Mouse (Mus musculus): ENCODE measurements around the gene Shisal1. TPM values are rescaled to one million over a fixed set of nuclear protein-coding genes. Genes with fewer than 3 reads are reported as not detected.
A peak's percentile ranks its signal among the peaks of the same experiment; 100 is the strongest.

Shisal1 gene
- polyA plus RNA-seq, 1 experiment, result 13.5 TPM

DNA sequence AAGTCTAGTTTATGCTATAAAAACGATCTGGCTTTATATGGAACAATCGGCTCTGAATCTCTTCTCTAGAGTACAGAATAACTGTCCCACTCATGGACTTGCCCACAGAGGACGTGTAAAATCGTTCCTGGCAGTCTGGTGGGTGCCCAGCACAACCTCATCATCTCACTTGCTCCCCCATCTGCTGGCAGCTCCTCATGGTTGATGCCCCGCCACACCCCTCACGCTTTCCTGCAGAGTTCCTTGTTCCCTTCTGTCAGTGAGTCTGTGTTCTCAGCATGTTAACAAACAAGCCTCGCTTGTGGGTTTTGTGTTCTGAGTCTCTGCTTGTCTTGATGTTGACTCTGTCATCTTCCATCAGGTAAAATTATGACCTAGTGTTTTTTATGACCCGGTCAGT, 79.5 kb downstream of the Shisal1 start:
- H3K27ac ChIP-seq (ENCODE audit: insufficient read depth, low read length), result no peak overlapping the region
- no peaks in the 10 kb centered on the region for H3K27me3 ChIP-seq (ENCODE audit: control insufficient read depth, insufficient read depth, low read length)
- H3K4me3 ChIP-seq (replicated peaks; ENCODE audit: insufficient read depth, low read depth, low read length), result no peak overlapping the region
- no peak for TF ChIP-seq POLR2A (IDR thresholded peaks at IDR 0.05; ENCODE audit: borderline replicate concordance, insufficient read depth, low read length)
- no peak for TF ChIP-seq CTCF (IDR thresholded peaks at IDR 0.05; ENCODE audit: borderline replicate concordance, insufficient read depth, low read depth, low read length)
- 45% methylated on average over 8 of the region's 8 CpGs for WGBS
- no peak for DNase-seq
- H3K4me1 ChIP-seq (ENCODE audit: control insufficient read depth, insufficient read depth, low read length), result peaks cover 2% of the 10 kb centered on the region

DNA sequence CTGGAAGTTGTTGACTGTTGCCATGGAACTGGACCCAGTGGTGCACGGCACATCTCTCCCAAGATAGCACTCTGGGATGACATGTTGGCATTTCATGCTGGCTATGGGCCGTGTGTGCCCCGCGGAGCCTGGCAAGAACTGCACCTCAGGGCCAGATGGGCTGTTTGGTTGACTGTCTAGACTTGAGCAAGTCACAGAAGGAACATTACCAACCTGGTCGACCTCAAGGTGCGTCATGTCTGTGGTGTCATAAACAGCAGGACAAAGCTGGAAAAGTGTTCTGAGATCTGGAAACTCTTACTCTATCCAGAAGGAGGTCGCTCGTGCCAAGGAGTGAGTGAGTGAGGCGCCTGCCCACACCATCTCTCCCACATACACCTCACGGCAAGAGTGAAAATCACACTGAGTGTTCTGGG, 80.3 kb downstream of the Shisal1 start:
- Histone ChIP-seq H3K4me3 (replicated peaks; ENCODE audit: insufficient read depth, low read depth, low read length) (no peak overlapping the region), H3K27me3 (ENCODE audit: control insufficient read depth, insufficient read depth, low read length) (no peaks in the 10 kb centered on the region), H3K4me1 (ENCODE audit: control insufficient read depth, insufficient read depth, low read length) (peaks cover 2% of the 10 kb centered on the region), H3K27ac (ENCODE audit: insufficient read depth, low read length) (no peak overlapping the region)
- no peak for TF ChIP-seq POLR2A (IDR thresholded peaks at IDR 0.05; ENCODE audit: borderline replicate concordance, insufficient read depth, low read length)
- no peak for TF ChIP-seq CTCF (IDR thresholded peaks at IDR 0.05; ENCODE audit: borderline replicate concordance, insufficient read depth, low read depth, low read length)
- peak; percentile 64 to 69 for DNase-seq
- WGBS, result 10% methylated on average over 10 of the region's 10 CpGs

DNA sequence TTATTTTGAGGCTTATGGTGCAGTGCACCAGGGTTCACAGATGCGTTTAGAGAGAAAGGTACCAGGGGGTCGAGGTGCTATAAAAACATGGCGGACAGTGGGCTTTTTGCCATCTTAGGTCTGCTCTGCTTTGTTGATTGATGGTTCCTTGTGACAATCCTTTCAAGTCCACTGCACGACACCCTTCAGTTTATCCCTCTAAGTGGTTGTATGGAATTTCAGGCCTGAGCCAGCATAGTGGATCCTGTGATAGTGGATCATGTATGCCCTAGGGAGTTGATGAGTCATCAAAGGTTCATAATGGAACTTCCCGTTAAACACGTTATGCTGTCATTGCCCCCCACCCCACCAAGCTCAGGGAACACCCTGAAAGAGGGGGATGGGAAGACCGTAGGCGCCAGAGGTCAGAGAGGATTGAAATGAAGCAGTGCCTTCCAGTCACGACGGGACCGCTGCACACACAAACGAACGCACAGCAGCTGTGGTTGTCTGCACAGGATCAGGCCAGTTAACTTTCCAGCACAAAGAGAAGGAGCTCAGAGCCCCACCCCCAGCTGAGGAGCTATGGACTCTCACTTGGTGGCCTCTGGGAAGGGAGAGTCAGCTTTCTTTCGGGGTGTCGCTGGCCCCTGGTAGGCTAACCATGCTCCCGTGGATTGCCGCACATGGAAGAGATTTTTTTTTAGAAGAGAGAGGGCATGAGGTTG, 81.1 kb downstream of the Shisal1 start:
- no peak for DNase-seq
- no peak overlapping the region for H3K27ac ChIP-seq (ENCODE audit: insufficient read depth, low read length)
- H3K4me1 ChIP-seq (ENCODE audit: control insufficient read depth, insufficient read depth, low read length), result peaks cover 2% of the 10 kb centered on the region
- H3K27me3 ChIP-seq (ENCODE audit: control insufficient read depth, insufficient read depth, low read length), result no peaks in the 10 kb centered on the region
- no peak overlapping the region for H3K4me3 ChIP-seq (replicated peaks; ENCODE audit: insufficient read depth, low read depth, low read length)
- TF ChIP-seq POLR2A (IDR thresholded peaks at IDR 0.05; ENCODE audit: borderline replicate concordance, insufficient read depth, low read length) (no peak), CTCF (IDR thresholded peaks at IDR 0.05; ENCODE audit: borderline replicate concordance, insufficient read depth, low read depth, low read length) (no peak)
- 35% methylated on average over 17 of the region's 17 CpGs for WGBS

DNA sequence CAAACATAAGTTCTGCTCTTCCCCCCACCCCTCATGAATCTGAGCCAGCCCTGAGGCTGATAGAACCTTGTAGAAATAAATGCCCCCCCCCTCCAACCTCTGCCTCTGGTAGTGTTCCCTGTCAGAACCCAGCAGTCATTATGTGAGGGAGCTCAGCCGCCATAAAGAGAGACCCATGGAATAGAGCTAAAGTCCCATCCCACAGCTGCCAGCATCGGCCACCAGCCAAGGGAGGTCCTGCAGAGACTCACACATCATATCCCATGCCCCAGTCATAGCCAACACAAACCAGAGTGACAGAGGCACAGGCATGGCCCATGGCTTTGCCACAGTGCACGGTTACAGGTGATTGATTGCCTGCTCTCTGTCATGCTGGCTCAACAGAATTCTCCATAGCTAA, 82.2 kb downstream of the Shisal1 start:
- TF ChIP-seq POLR2A (IDR thresholded peaks at IDR 0.05; ENCODE audit: borderline replicate concordance, insufficient read depth, low read length), result no peak
- TF ChIP-seq CTCF (IDR thresholded peaks at IDR 0.05; ENCODE audit: borderline replicate concordance, insufficient read depth, low read depth, low read length), result no peak

DNA sequence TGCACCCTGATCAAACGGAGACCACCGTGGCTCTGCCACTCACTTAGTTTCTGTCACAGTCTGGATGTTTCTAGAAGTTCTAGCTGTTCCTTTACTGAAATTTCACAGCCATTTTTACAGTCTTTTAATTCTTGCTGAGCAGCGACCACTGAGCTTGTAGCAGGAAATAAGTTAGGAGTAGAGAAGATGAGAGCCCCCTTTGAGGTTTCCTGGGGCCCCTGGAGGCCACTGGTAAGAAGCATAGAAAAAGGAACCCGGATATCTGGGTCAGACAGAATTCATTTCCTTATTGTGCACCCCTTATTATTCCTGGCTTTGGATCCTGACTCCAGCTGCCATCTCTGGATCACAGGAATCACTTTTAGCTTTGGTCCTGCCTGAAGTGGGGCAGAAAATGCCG, 91.8 kb downstream of the Shisal1 start:
- Histone ChIP-seq H3K27ac (ENCODE audit: insufficient read depth, low read length) (no peak overlapping the region), H3K4me1 (ENCODE audit: control insufficient read depth, insufficient read depth, low read length) (no peaks in the 10 kb centered on the region), H3K27me3 (ENCODE audit: control insufficient read depth, insufficient read depth, low read length) (no peaks in the 10 kb centered on the region), H3K4me3 (replicated peaks; ENCODE audit: insufficient read depth, low read depth, low read length) (no peak overlapping the region)
- WGBS, result 73% methylated on average over 5 of the region's 5 CpGs
- TF ChIP-seq CTCF (IDR thresholded peaks at IDR 0.05; ENCODE audit: borderline replicate concordance, insufficient read depth, low read depth, low read length) (no peak), POLR2A (IDR thresholded peaks at IDR 0.05; ENCODE audit: borderline replicate concordance, insufficient read depth, low read length) (no peak)
- DNase-seq, result no peak

More for the DNA sequence above, 82.2 kb downstream of the Shisal1 start:
- Histone ChIP-seq H3K4me1 (ENCODE audit: control insufficient read depth, insufficient read depth, low read length) (peaks cover 2% of the 10 kb centered on the region), H3K27me3 (ENCODE audit: control insufficient read depth, insufficient read depth, low read length) (no peaks in the 10 kb centered on the region), H3K4me3 (replicated peaks; ENCODE audit: insufficient read depth, low read depth, low read length) (no peak overlapping the region), H3K27ac (ENCODE audit: insufficient read depth, low read length) (no peak overlapping the region)
- 74% methylated on average over 3 of the region's 3 CpGs for WGBS
- no peak for DNase-seq

DNA sequence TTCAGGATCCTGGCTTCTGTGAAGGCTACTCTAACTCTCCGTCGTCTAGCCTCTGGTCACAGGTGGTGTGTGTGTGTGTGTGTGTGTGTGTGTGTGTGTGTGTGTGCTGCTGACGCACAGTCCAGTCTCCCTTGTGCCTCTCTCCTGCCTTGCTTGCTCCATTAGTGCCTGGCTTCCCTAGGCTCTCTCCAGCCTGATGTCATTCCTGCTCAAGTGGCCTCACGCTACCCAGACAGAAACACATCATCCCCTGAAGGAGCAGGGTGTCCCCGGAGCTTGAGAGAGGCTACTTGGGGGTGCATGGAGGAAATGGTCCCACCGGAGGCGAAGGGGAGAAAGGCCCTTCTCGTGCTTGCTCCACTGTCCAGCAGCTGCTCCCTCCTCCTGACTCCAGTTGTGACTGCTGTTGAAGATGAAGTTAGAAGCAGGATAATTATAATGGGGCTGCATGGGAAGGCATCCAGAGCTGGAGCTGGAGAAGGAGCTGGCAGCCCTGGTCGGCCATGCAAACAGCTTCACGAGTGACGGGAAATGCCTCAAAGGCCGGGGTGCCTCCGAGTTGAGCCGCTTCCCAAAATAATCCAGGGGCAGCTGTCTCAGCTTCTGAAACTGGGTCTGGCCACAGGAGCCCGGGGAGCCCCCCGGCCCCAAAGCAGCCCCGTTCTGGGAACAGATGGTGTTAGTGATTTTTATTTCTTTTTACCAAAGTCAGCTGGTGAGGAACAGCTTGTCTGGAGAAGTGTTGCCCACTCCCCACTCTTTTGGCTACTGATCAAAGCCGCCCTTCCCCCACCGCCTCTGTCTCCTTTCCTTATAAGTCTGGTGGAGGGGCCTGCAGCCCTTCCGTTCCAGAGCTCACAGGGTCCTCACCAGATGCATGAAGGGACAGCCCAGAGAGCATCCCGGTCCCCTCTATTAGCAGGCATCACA, 94.7 kb downstream of the Shisal1 start:
- WGBS, result 25% methylated on average over 21 of the region's 21 CpGs
- DNase-seq, result no peak
- no peak for TF ChIP-seq CTCF (IDR thresholded peaks at IDR 0.05; ENCODE audit: borderline replicate concordance, insufficient read depth, low read depth, low read length)
- no peak for TF ChIP-seq POLR2A (IDR thresholded peaks at IDR 0.05; ENCODE audit: borderline replicate concordance, insufficient read depth, low read length)
- no peak overlapping the region for H3K27ac ChIP-seq (ENCODE audit: insufficient read depth, low read length)
- no peaks in the 10 kb centered on the region for H3K27me3 ChIP-seq (ENCODE audit: control insufficient read depth, insufficient read depth, low read length)
- no peak overlapping the region for H3K4me3 ChIP-seq (replicated peaks; ENCODE audit: insufficient read depth, low read depth, low read length)
- H3K4me1 ChIP-seq (ENCODE audit: control insufficient read depth, insufficient read depth, low read length), result no peaks in the 10 kb centered on the region

DNA sequence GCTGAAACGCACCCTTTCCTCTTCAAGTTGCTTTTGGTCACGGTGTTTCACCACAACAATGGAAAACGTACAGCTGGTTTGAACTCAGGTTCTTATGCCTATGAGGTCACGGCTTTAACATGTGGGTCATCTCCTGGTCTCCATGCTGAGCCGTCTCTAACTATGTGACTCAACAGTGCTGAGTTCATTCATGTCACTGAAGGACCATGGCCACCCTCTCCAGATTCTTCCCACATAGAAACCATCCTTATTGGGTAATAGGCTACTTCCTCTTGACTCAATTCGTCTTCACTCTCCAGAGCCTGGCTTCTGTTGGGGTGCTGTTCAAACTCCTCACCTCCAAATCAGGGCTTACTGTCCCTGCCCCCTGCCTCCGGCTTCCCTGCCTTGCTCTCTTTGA, 95.6 kb downstream of the Shisal1 start:
- no peak for DNase-seq
- Histone ChIP-seq H3K4me1 (ENCODE audit: control insufficient read depth, insufficient read depth, low read length) (no peaks in the 10 kb centered on the region), H3K27ac (ENCODE audit: insufficient read depth, low read length) (no peak overlapping the region), H3K27me3 (ENCODE audit: control insufficient read depth, insufficient read depth, low read length) (no peaks in the 10 kb centered on the region), H3K4me3 (replicated peaks; ENCODE audit: insufficient read depth, low read depth, low read length) (no peak overlapping the region)
- WGBS, result 97% methylated on average over 7 of the region's 7 CpGs
- TF ChIP-seq CTCF (IDR thresholded peaks at IDR 0.05; ENCODE audit: borderline replicate concordance, insufficient read depth, low read depth, low read length) (no peak), POLR2A (IDR thresholded peaks at IDR 0.05; ENCODE audit: borderline replicate concordance, insufficient read depth, low read length) (no peak)

Measured in cerebellum, adult 2 months (tissue).